Mouse (Mus musculus) olfactory bulb, adult 2 months (tissue): ENCODE measurements around the gene Vac14.

Experiments
- CTCF ChIP-seq: fragments of 200-500 bp; IDR thresholded peaks from 2 replicates; pipeline ENCODE4 v1.5.1; 2012; ENCODE audit warnings: low read depth, mild to moderate bottlenecking, low read length, moderate library complexity; ENCODE audit not compliant: insufficient read depth
- POLR2A ChIP-seq: fragments of 200-500 bp; IDR thresholded peaks from 2 replicates; pipeline ENCODE4 v1.6.1; 2012; ENCODE audit warnings: mild to moderate bottlenecking, low read depth, low read length, moderate library complexity; ENCODE audit not compliant: insufficient read depth

DNA sequence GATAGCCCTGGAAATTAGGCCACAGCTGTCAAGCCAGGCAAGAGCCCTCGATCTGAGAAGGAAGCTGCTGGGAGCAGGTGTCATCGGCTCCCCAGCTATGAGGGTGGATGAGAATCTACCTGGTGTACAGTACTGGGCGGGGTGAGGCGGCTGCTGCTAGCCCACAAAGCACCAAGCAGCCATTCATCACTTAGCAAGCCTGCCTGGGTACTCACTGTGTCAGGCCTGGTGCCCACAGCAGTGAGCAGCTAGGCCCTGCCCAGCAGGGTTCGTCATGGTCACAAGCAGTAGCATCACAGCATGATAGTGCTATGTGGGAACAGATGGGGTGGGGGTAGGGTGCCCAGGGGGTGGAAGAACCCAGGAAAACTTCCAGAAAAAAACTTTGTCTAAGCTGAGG, 77.0 kb downstream of the Vac14 start:
- TF ChIP-seq CTCF = no peak
- no peak for TF ChIP-seq POLR2A
